Mouse (Mus musculus) CH12.LX (cell line): ENCODE data around the gene Nsf. TPM values are rescaled to one million over a fixed set of nuclear protein-coding genes. Genes with fewer than 3 reads are reported as not detected.

Experiments used
- DNase-seq: peaks from one replicate; pipeline ENCODE4 v3.0.0-alpha.2; 2013; ENCODE audit errors: extremely low read depth
- H3K27ac ChIP-seq: 2 replicates; pipeline ENCODE4 v1.5.1; 2012; ENCODE audit warnings: low read depth, mild to moderate bottlenecking, control low read depth, moderate library complexity; ENCODE audit not compliant: insufficient read depth
- H3K27me3 ChIP-seq: replicated peaks from 2 replicates; pipeline ENCODE3; 2012; ENCODE audit warnings: inconsistent platforms
- H3K36me3 ChIP-seq, 2 experiments: replicated peaks in 1 of 2; 2 replicates each; pipeline versions ENCODE3 to v1.6.1; 2012; ENCODE audit warnings: inconsistent platforms in 1 of 2, low read length in 1 of 2, mild to moderate bottlenecking in 1 of 2, mixed read lengths in 1 of 2, moderate library complexity in 1 of 2; ENCODE audit not compliant: control insufficient read depth in 1 of 2, insufficient read depth in 1 of 2
- H3K4me1 ChIP-seq, 2 experiments: 2 replicates each; pipeline ENCODE4 v1.6.1; 2012; ENCODE audit warnings: inconsistent platforms in 1 of 2, moderate library complexity in 1 of 2; ENCODE audit not compliant: insufficient read depth in 2 of 2, control insufficient read depth in 1 of 2
- H3K4me2 ChIP-seq: 2 replicates; pipeline ENCODE4 v1.6.1; 2012; ENCODE audit warnings: low read depth, mild to moderate bottlenecking, control low read depth; ENCODE audit not compliant: poor library complexity, insufficient read depth, severe bottlenecking
- H3K4me3 ChIP-seq, 3 experiments: fragments of 150-350 bp in 1 of 3; sonication (generic) in 1 of 3; replicated peaks in 1 of 3; 2 replicates each; pipeline versions ENCODE3 to v1.5.1; 2011 to 2012; ENCODE audit warnings: low read depth in 2 of 3, low read length in 2 of 3, mild to moderate bottlenecking in 2 of 3, moderate library complexity in 2 of 3, control low read depth in 1 of 3, improper control_type of control experiment in 1 of 3, inconsistent platforms in 1 of 3, mixed read lengths in 1 of 3; ENCODE audit not compliant: poor library complexity in 1 of 3
- H3K79me2 ChIP-seq: replicated peaks from 2 replicates; pipeline ENCODE4 v1.6.1; 2012; ENCODE audit warnings: mild to moderate bottlenecking, moderate library complexity; ENCODE audit not compliant: control insufficient read depth, poor library complexity, insufficient read depth, severe bottlenecking; ENCODE audit errors: extremely low read depth
- H3K9ac ChIP-seq: 2 replicates; pipeline ENCODE4 v1.6.1; 2012; ENCODE audit warnings: low read depth, mild to moderate bottlenecking, control low read depth, moderate library complexity; ENCODE audit not compliant: insufficient read depth
- H3K9me3 ChIP-seq: replicated peaks from 2 replicates; pipeline ENCODE3; 2012; ENCODE audit warnings: low read length, inconsistent platforms, mixed read lengths
- BHLHE40 ChIP-seq: IDR thresholded peaks from 2 replicates; pipeline ENCODE4 v1.6.1; 2011; ENCODE audit warnings: mild to moderate bottlenecking, low read depth, low read length, improper control_type of control experiment
- CHD1 ChIP-seq: IDR thresholded peaks from 2 replicates; pipeline ENCODE4 v1.6.1; 2012; ENCODE audit warnings: low read depth, low read length, improper control_type of control experiment, inconsistent platforms
- CHD2 ChIP-seq: IDR thresholded peaks from 2 replicates; pipeline ENCODE4 v1.6.1; 2011; ENCODE audit warnings: low read length, improper control_type of control experiment
- E2F4 ChIP-seq: IDR thresholded peaks from 2 replicates; pipeline ENCODE4 v1.6.1; 2011; ENCODE audit warnings: low read depth, low read length, improper control_type of control experiment; ENCODE audit not compliant: insufficient replicate concordance
- ELF1 ChIP-seq: IDR thresholded peaks from 2 replicates; pipeline ENCODE4 v1.6.1; 2014; ENCODE audit warnings: low read depth, mild to moderate bottlenecking, inconsistent platforms, low read length, improper control_type of control experiment
- IRF4 ChIP-seq: IDR thresholded peaks from 2 replicates; pipeline ENCODE4 v1.6.1; 2014; ENCODE audit warnings: low read depth, mild to moderate bottlenecking, inconsistent platforms, low read length, improper control_type of control experiment
- KAT2A ChIP-seq: IDR thresholded peaks from 2 replicates; pipeline ENCODE4 v1.6.1; 2012; ENCODE audit warnings: low read length, improper control_type of control experiment, inconsistent platforms; ENCODE audit not compliant: insufficient replicate concordance
- MAX ChIP-seq: IDR thresholded peaks from 2 replicates; pipeline ENCODE4 v1.6.1; 2011; ENCODE audit warnings: low read length, improper control_type of control experiment
- MEF2A ChIP-seq: IDR thresholded peaks from 2 replicates; pipeline ENCODE4 v1.6.1; 2014; ENCODE audit warnings: low read depth, mild to moderate bottlenecking, inconsistent platforms, low read length, improper control_type of control experiment, borderline replicate concordance
- MXI1 ChIP-seq: IDR thresholded peaks from 2 replicates; pipeline ENCODE4 v1.6.1; 2011; ENCODE audit warnings: mild to moderate bottlenecking, low read depth, low read length, improper control_type of control experiment
- MYC ChIP-seq: IDR thresholded peaks from 2 replicates; pipeline ENCODE4 v1.6.1; 2011; ENCODE audit warnings: low read depth, mild to moderate bottlenecking, improper control_type of control experiment, low read length
- NRF1 ChIP-seq: IDR thresholded peaks from 2 replicates; pipeline ENCODE4 v1.6.1; 2014; ENCODE audit warnings: low read depth, mild to moderate bottlenecking, inconsistent platforms, low read length, improper control_type of control experiment, moderate library complexity
- PAX5 ChIP-seq: IDR thresholded peaks from 2 replicates; pipeline ENCODE4 v1.6.1; 2012; ENCODE audit warnings: low read length, inconsistent platforms, mixed read lengths
- POLR2A ChIP-seq: IDR thresholded peaks from 2 replicates; pipeline ENCODE4 v1.6.1; 2011; ENCODE audit warnings: low read depth, mild to moderate bottlenecking, improper control_type of control experiment, low read length
- POLR2AphosphoS2 ChIP-seq: IDR thresholded peaks from 2 replicates; pipeline ENCODE4 v1.6.1; 2011; ENCODE audit warnings: low read depth, low read length, improper control_type of control experiment
- RCOR1 ChIP-seq: conservative IDR thresholded peaks from 2 replicates; pipeline ENCODE4 v1.6.1; 2012; ENCODE audit warnings: low read depth, mild to moderate bottlenecking, inconsistent platforms, low read length, improper control_type of control experiment
- TBP ChIP-seq: conservative IDR thresholded peaks from 2 replicates; pipeline ENCODE4 v1.6.1; 2011; ENCODE audit warnings: low read depth, low read length, improper control_type of control experiment
- TCF12 ChIP-seq: IDR thresholded peaks from 2 replicates; pipeline ENCODE4 v1.6.1; 2014; ENCODE audit warnings: low read depth, mild to moderate bottlenecking, inconsistent platforms, low read length, improper control_type of control experiment
- USF1 ChIP-seq: IDR thresholded peaks from 2 replicates; pipeline ENCODE4 v1.6.1; 2014; ENCODE audit warnings: low read depth, mild to moderate bottlenecking, inconsistent platforms, low read length, improper control_type of control experiment
- ZKSCAN1 ChIP-seq: IDR thresholded peaks from 2 replicates; pipeline ENCODE4 v1.6.1; 2012; ENCODE audit warnings: low read depth, inconsistent platforms, low read length, improper control_type of control experiment, borderline replicate concordance
- ZNF384 ChIP-seq: IDR thresholded peaks from 2 replicates; pipeline ENCODE4 v1.6.1; 2012; ENCODE audit warnings: low read depth, low read length, improper control_type of control experiment, inconsistent platforms
- dilution Hi-C: fragments of 300-500 bp; cut with MboI; formaldehyde crosslinking; loops from 2 replicates; pipeline ENCODE4 v1.14.3; 2020; ENCODE audit warnings: low sequenced_read_pairs; ENCODE audit not compliant: extremely low pct_unique_long_range_greater_than_20kb, extremely low pct_ligation_motif_present
- in situ Hi-C: fragments of 300-500 bp; cut with MboI; formaldehyde crosslinking; loops from 3 replicates; pipeline ENCODE4 v1.14.3; 2019; ENCODE audit warnings: low sequenced_read_pairs, low pct_ligation_motif_present, low pct_unique_long_range_greater_than_20kb, mixed read lengths
- polyA plus RNA-seq: library from polyadenylated mRNA; unstranded; fragments of >175 nt; gene quantifications from 2 replicates; pipeline ENCODE4 v1.2.1, GENCODE M21; 2012; ENCODE audit warnings: low read depth; ENCODE audit not compliant: insufficient read length
- total RNA-seq, 2 experiments: library from RNA; depleted of rRNA; stranded (reverse); fragments of 300-350 nt in 1 of 2; fragments of >200 nt in 1 of 2; gene quantifications; 2 replicates each; pipeline ENCODE4 v1.2.3; 2012 to 2014

Nsf gene
- total and polyA plus RNA-seq, 3 experiments, result 48.1 to 99.3 (median 50.9) TPM

- no peaks in the 10 kb centered on the region for H3K79me2 ChIP-seq
- H3K4me2 ChIP-seq, result no peak overlapping the region
- H3K27me3 ChIP-seq, result no peaks in the 10 kb centered on the region
- dilution Hi-C loops, result no loop called here
- DNase-seq, result no peak
- no peaks in the 10 kb centered on the region for H3K9me3 ChIP-seq
- in situ Hi-C loops, result no loop called here
- TF ChIP-seq ZKSCAN1 (no peak), CHD1 (no peak), MXI1 (no peak), TCF12 (no peak), E2F4 (no peak), POLR2AphosphoS2 (no peak), BHLHE40 (no peak), CHD2 (no peak), TBP (no peak)
- H3K4me3 ChIP-seq, result no peak overlapping the region
- no peaks in the 10 kb centered on the region for H3K4me1 ChIP-seq
- H3K36me3 ChIP-seq, result peaks cover 32 to 73% of the 10 kb centered on the region in 2 experiments
- no peak overlapping the region for H3K27ac ChIP-seq
- no peak overlapping the region for H3K9ac ChIP-seq
These were observed 75.4 kb downstream of the Nsf start for GRCm38 (mm10) chr11:103878441-103878840.

GRCm38 (mm10) chr11:103870352-103870751 is 83.5 kb downstream of the Nsf start:
- no peaks in the 10 kb centered on the region for H3K79me2 ChIP-seq
- no peak for TF ChIP-seq MYC
- TF ChIP-seq PAX5, result no peak
- no peak for TF ChIP-seq NRF1
- no peak for TF ChIP-seq POLR2A
- H3K9me3 ChIP-seq, result no peaks in the 10 kb centered on the region
- H3K4me2 ChIP-seq, result no peak overlapping the region
- no peaks in the 10 kb centered on the region for H3K4me1 ChIP-seq
- H3K27me3 ChIP-seq, result no peaks in the 10 kb centered on the region
- H3K27ac ChIP-seq, result no peak overlapping the region
- DNase-seq, result no peak
- peaks cover 30 to 87% of the 10 kb centered on the region in 2 experiments for H3K36me3 ChIP-seq
- dilution Hi-C loops, result no loop called here
- in situ Hi-C loops, result no loop called here
- no peak overlapping the region for H3K4me3 ChIP-seq
- H3K9ac ChIP-seq, result no peak overlapping the region

- in situ Hi-C loops (no loop called here), dilution Hi-C loops (no loop called here)
These were observed 86.2 kb downstream of the Nsf start for GRCm38 (mm10) chr11:103867702-103868101.

More at GRCm38 (mm10) chr11:103867702-103868101, 86.2 kb downstream of the Nsf start:
- no peak overlapping the region for H3K9ac ChIP-seq
- H3K79me2 ChIP-seq, result no peaks in the 10 kb centered on the region
- TF ChIP-seq USF1 (no peak), POLR2AphosphoS2 (no peak), BHLHE40 (no peak), MAX (no peak), ZNF384 (no peak), ELF1 (no peak), MXI1 (no peak), E2F4 (no peak), MEF2A (no peak), TCF12 (no peak), TBP (no peak), NRF1 (no peak), KAT2A (no peak), IRF4 (no peak), RCOR1 (no peak)
- TF ChIP-seq, all 38 proteins: peak for 0
- Histone ChIP-seq H3K9me3 (no peaks in the 10 kb centered on the region), H3K4me3 (no peak overlapping the region), H3K27me3 (no peaks in the 10 kb centered on the region), H3K27ac (no peak overlapping the region), H3K4me1 (no peaks in the 10 kb centered on the region), H3K4me2 (no peak overlapping the region), H3K36me3 (peaks cover 27 to 86% of the 10 kb centered on the region in 2 experiments)
- DNase-seq, result no peak
